Mouse (Mus musculus) thymus, postnatal 0 days (tissue): ENCODE measurements around the gene Pdia5. TPM values are rescaled to one million over a fixed set of nuclear protein-coding genes. Genes with fewer than 3 reads are reported as not detected.

Experiments used
- DNase-seq: peaks from one replicate; pipeline ENCODE4 v3.0.0-alpha.2; 2015; ENCODE audit warnings: low spot score
- polyA plus RNA-seq: library from polyadenylated mRNA; unstranded; fragments of >200 nt; fragmentation: Nextera tagmentation; extraction: Ambion mirVana; gene quantifications from 2 replicates; pipeline ENCODE4 v1.2.1, GENCODE M21; 2015

The Pdia5 gene
- polyA plus RNA-seq, 1 experiment from 2014 or later = 5.8 TPM

DNA sequence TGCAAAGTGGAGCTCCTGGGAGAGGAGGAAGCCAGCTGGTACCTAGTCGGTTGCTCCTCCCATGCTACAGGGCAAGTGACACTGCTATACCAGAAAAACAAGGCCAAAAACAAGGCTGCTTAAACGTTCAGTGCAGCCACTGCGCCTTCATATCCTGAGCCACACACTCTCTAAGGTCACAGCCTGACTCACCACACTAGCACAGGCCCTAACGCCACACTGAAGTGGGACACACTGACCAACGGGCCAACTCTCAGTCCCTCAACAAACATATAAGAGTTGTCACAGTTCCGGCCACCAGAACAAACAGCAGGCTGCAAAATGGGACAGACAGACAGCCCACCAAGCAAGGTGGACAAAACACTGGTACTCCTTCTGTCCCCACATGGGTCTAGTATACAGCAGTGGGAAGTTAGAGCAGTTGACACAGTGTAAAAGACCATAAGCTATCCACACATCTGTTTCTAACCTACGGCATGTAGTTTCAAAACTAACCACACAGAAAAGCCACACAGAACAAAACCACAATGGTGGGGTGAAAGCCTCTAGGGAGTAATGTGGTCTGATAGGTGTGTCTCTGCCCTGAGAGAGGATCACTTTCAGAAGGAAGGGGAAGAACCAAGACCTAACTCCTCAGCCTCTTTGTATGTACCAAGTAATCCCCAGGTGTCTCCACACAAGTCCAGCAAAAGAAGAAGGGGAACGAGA, 6.0 kb downstream of the Pdia5 start:
- DNase-seq = peak; percentile 64

- DNase-seq = no peak
Measured at GRCm38 (mm10) chr16:35484105-35484504, 6.6 kb downstream of the Pdia5 start.

GRCm38 (mm10) chr16:35479301-35479700, 11.4 kb downstream of the Pdia5 start:
- no peak for DNase-seq

DNA sequence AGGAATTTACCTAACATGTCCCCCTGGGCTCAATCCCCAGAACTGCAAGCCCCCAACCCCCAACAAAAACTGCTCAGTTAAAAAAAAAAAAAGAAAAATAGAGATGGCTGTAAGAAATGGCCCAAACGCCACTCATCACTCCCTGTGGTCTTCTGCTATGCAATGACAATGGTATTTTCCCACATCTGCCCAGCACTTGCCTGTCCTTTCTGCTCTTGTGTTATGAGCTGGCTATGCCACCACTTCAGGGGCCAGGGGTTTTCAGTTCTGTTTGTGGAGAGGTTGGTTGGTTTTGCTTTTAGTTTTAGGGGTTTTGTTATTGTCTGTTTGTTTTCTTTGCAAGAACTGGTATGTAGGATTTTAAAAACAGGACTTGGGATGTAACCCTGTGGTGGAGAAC, 13.4 kb downstream of the Pdia5 start:
- no peak for DNase-seq

- no peak for DNase-seq
Measured at GRCm38 (mm10) chr16:35472569-35473275, 18.0 kb downstream of the Pdia5 start.

DNA sequence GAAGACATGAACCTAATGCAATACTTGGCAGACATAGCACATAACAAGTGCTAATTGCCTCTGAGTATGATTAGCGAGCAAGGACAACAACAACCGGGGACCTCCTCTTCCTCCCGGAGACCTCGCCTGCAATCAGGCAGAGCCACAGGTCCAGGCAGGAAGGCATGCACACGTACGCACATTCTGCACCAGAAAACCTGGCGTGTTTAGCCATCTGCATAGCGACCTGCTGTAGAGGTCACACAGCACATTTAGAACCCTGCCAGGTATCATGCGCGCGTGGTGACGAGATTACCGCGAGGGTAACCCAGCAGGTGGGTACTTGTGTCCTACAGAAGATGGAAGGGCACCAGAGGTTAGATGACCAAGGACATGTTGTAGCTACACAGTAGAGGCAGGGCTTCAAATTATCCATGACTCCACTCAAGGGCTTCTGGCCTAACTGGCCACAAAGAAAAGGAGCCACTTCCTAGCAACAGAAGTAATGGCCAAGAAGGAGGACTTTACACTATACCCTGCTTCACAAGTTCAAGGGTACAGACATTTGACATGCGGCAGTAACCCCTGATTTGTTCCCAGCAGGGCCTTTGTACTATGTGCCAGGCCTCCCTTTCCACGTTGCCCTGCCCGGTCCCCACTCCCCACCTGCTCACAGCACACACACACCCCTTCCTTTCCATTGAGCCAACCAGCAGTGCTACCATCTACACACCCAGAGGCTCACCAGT, 18.7 kb downstream of the Pdia5 start:
- DNase-seq = no peak

- no peak for DNase-seq
Measured at GRCm38 (mm10) chr16:35470983-35471382, 19.7 kb downstream of the Pdia5 start.

DNA sequence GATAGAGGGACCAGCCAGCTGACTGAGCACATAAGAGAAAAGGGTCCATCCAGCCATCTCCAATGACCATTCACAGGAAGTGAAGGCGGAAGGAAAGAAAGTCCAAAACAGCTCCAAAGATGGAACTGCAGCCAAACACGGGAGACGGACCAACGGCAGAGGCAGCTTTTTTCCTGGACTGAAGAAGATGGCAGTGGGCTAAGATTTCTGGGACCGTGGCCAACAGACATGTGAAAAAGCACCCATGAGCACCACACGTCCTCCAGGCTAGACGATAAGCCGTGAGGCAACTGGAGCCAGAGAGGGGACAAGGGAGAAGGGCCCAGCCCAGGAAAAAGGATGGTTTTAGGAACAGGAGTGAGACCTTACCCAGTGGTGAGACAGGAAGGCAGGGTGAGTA, 20.6 kb downstream of the Pdia5 start:
- no peak for DNase-seq

GRCm38 (mm10) chr16:35469016-35469415, 21.7 kb downstream of the Pdia5 start:
- DNase-seq = no peak

- no peak for DNase-seq
Measured at GRCm38 (mm10) chr16:35467044-35467443, 23.6 kb downstream of the Pdia5 start.

- no peak for DNase-seq
Measured at GRCm38 (mm10) chr16:35465808-35466351, 24.8 kb downstream of the Pdia5 start.

DNA sequence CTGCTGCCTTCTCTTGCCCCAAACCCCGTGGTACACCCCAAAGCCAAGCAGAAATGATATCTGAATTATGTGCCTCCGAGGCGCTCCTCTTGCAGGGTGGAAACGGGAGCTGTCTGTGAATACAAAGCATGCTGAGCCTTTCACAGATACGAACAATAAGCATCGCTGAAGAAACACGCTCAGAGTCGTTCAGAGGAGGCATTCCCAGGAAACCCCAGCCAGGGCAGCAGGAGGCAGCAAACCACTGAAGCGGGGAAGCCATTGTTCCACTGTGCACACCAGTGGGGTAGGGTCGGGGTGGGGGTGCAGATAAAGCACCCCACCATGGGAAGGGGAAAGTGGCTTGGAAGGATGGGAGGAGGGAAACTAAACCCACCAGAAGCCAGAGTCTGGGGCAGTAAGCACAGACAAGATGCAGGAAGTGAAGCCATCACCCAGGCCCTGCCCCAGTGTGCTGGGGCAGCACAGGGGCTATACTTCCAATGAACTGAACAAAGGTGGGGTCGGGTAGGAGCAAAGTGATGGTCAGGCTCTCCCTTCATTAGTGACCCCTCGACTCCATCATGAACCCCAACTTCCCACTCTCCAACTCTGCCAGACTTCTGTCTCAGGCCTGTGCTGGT, 25.9 kb downstream of the Pdia5 start:
- DNase-seq = no peak

- DNase-seq = no peak
Measured at GRCm38 (mm10) chr16:35463708-35464107, 27.0 kb downstream of the Pdia5 start.

DNA sequence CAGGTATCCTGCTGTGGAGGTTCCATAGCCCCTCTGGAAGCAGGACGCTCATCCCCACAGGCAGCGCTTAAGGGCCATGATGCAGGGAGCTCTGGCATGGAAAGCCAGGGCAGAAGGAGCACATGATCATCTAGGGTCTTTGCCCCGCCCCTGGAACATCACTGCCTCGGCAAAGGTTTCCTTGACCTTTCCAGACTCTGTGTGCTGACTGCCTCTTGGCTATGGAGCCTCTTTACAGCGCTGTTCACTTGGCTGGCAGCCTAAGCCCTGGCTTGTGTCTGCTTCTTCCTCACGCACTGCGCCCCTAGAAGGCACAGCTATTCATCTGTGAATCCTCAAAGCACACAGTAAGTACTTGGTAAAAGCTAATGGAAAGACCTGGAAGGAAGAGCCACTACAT, 27.7 kb downstream of the Pdia5 start:
- no peak for DNase-seq

DNA sequence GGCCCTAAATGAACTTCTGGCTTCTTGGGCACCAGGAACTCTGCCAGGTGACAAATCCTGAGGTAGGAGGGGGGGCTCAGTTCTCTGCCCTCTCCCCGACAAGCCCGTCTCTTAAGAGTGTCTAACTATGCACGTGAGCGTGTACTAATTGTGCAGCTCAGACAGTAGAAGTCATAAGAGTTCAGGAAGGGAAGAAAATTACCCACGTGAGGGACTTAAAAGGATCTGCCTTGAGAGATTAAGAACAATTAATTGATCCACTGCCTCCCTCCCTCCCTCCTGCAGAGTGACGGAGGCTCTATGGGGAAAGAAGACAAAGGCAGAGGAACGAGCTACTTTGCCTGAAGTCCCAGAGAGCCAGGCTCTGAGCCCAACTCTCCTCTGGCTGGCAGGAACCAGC, 31.1 kb downstream of the Pdia5 start:
- DNase-seq = no peak

DNA sequence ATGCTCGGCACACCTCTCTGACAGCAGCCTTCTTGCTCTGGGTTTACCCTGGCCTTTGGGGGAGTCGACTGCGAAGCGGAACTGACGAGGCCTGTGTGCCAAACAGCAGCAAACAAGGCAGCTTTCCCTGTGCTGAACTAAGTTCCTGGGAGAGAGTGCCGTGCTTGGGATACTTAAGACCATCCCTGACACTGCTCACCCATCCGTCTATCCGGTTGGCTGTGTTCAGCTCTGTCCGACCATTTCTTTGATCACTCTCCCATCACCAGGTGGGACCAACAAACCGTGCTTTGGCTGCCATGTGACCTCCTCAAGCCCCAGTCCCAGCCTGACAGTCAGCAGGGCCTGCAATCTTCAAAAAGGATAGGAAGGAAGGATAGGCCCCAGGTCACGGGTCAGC, 32.4 kb downstream of the Pdia5 start:
- DNase-seq = no peak

GRCm38 (mm10) chr16:35457488-35457887, 33.2 kb downstream of the Pdia5 start:
- no peak for DNase-seq

GRCm38 (mm10) chr16:35457011-35457419, 33.7 kb downstream of the Pdia5 start:
- no peak for DNase-seq

GRCm38 (mm10) chr16:35456305-35456704, 34.4 kb downstream of the Pdia5 start:
- DNase-seq = no peak

DNA sequence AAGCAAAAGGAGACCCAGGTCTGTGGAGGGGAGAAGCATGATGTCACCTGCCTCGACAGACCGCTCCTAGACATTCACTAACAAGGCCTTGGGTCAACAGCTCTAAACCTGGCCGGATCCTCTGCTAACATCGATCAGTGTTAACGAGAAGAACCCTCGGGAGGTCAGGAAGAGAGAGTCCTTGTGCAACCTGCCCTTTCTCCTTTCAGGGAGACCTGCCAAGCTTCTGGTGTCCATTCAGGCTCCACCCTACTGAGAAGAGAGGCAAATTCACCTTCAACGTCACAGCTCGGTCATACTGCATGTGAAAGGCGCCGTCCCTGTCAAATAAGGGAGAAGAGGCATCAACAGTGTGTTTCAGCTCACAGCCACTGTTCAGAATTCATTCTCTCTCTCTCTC, 34.9 kb downstream of the Pdia5 start:
- DNase-seq = no peak

GRCm38 (mm10) chr16:35450018-35450630, 40.5 kb downstream of the Pdia5 start:
- DNase-seq = no peak
